Mouse (Mus musculus) urinary bladder, postnatal 10 days (tissue): ENCODE measurements around the gene Dab1.

ENCODE experiments used
- DNase-seq: peaks from one replicate; pipeline ENCODE4 v3.0.0; 2022; ENCODE audit warnings: low spot score

Dab1 gene

DNA sequence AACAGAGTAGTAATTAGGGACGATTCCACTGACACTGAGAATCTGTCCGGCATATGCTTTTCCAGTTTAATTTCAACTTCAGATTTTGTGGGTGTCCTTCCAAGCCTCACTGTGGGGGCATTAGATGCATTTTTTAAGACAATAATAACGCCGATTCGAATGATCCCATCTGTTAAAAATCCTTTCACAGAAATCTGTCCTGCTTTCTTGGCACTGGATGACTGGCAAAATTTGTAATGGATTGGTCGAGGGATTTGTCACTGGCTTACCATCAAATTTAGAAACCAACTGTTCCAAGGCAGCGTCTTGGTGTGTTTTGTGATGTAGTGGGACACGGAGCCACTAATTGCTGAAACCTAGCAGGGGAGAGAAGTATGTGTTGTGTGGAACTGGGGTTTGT, 638.6 kb downstream of the Dab1 start:
- DNase-seq, result no peak

DNA sequence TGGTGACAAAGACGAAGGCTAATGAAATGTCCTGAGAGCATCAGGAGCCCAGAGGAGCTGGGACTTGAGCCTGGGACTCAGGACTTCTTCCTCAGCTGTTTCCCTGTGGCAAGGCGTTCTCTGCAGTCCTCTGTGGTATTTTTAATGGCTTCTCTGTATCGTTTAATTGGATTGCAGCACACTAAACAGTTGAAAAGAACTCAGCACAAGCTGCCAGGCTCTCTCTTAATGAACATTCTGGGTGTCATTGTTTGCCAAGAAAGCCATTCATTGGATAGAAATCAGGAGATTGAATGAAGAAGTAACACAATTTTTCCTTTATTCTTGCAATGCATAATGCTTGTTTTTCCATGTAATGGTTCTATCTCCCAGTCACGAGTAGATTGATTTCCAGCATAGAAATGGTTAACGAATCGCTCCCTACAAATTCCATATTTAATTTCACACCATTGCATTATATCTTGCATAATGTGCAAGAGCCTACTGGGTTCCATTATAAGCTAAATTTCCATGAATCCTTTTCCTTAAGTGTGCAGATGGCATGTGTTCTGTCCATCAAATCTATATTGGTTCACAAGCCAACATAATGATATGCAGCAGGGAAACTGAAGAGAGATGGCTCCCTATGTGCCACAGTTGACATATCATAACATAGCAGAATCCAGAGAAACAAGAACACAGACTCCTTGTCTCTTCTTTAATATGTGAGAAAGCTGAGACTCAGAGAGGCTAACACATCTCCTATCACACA, 650.4 kb downstream of the Dab1 start:
- no peak for DNase-seq

- DNase-seq, result no peak
Observed at GRCm38 (mm10) chr4:104270173-104270557, 651.0 kb downstream of the Dab1 start.

DNA sequence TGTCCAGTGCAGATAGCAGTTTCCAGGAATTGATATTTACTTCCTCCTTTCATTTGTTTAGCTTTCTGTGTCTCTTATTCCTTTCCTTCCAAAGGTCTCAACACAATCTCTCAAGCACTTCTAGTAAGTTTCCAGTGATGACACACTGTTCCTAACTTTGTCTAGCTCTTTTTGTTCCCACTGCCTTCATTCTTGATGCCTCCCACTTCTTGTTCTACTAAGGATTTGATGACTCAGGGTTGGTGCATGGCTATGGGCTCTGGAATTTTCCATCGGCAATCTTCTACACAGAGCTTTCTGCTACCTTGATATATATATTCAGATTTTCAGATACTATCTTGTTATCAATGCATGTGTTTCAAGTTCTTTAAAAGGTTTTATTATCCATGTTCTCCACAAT, 656.1 kb downstream of the Dab1 start:
- DNase-seq, result no peak

DNA sequence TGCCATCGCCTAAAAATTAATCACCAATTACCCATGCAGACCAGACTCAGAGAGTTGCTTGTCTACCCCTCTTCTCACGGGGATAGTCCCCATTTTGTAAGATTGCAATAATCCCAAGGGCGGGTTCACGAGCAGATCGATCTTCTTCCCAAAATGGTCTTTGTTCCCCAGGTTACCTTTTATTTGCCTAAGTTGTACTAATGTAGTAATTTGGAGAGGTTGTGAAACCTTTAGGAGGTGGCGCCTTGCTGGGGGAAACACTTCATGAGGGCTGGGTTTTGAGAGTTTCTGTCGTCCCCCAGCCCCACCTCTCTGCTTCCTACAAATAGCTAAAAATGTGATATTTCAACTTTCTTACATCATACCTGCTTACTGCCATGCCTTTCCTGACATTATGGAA, 657.8 kb downstream of the Dab1 start:
- DNase-seq, result no peak

- DNase-seq, result no peak
Observed at GRCm38 (mm10) chr4:104281518-104281917, 662.4 kb downstream of the Dab1 start.

DNA sequence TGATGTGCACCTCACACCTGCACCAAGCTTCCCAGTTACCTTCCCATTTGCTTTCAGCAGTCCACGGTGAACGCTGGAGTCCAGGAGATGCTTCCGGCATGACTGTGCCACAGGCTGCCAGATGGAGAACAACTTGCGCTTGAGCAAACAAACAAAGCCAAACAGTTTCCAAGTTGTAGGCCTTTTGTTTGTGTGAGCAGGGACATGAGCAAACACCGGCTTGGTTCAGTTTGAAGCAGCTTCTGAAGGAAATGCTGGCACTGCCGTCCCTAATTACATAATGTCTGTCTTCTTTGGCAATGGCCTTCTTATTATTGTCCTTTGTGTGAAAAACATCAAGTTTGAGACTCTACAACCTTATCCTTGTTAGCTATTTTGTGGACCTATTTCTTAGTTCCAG, 664.7 kb downstream of the Dab1 start:
- no peak for DNase-seq

GRCm38 (mm10) chr4:104288401-104288800, 669.2 kb downstream of the Dab1 start:
- no peak for DNase-seq

DNA sequence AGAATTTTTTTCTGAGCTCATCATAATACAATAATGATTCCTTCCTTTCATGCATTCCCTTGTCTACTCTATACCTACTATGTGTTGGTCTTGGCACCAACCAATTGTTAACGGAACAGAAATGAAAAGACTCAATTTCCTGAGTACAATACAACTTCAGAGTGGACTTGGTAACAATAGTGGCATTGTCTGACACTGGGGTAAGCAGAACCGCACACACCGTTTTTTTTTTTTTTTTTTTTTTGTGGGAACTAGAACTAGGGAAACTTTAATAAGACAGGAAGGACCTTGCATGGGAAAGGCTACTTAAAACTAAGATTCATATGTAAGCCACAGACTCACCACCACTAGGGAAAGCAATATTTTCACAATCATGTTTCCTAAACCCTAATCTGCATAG, 682.6 kb downstream of the Dab1 start:
- no peak for DNase-seq

DNA sequence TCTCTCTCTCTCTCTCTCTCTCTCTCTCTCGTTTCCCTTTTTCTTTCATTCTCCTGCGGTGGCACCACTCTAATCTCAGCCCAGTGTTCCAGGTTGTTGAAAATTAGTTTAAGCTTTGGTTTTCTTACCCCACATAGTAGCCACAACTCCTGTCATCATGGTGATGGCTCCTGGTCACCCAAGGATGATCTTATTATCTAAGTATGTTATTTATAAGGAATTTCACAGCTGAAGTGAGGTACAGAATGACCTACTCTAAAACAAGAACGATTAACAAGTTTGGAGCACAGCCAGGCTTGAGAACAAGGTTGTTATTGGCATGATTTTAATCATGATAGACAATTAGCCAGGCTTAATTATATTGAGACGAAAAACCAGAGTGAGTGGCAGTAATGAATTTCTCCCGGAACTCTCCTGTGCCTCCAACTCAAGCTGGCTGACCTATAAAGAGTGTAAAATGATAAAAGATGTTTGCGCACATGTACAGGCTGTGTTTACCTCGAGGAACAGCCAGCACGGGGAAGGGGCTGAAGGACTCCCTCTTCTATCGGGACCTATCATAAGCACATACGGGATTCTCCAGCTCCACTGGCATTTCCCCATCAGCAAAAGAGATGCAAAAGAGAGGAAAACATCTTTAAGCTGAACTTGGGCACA, 684.0 kb downstream of the Dab1 start:
- no peak for DNase-seq

DNA sequence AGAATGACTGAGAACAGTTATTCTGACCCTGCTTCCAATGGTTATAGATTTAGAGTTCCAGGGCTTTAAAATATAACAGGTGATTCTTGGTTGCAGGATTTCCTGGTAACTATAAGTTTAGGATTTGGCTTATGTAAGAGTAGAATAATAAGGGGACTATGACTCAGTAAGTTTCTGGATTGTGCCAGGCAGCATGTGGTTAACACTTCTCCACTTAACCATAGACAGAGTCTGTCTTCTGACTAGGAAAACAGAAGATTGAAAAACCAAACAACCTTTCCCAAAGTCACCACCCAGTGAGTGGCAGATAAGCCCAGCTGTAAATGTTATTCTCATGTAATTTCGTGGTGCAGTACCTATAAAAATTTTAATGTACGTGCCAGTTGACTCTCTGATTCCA, 688.6 kb downstream of the Dab1 start:
- no peak for DNase-seq

DNA sequence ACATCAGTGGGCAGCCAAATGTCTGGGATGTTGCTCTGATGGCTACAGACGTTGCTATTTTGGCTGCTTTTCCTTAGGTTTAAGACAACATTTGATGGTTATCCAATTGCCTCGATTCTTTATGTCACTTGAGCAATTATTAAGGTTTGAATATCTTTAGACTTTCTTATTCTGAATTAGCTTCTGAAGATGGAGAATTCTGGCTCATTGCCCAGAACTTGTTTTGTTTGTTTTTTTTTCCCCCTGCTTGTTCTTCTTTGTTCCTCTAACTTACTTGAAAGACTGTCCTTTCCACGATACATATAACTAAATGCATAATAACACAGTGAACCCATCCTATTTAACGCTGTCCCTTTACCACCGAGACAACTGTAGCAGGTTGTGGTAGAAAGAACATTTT, 707.1 kb downstream of the Dab1 start:
- DNase-seq, result no peak

DNA sequence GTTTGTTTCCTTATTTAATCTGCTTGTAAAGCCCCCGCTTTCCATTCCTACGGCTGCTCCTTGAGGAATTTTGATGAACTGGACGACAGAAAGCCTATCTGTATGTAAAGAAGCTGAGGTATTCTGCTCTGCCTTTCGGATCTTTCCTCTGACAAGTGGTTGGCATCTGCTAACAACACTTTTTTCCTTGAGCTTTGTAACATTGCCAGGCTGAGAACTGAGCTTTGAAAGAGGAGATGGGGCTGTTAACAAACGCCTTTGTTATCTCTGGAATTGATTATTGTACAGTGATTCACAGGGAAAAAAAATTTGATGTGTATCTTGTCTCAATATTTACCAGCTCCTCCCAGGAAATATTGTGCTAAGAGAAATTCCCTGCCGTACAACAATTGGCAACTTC, 712.7 kb downstream of the Dab1 start:
- no peak for DNase-seq

DNA sequence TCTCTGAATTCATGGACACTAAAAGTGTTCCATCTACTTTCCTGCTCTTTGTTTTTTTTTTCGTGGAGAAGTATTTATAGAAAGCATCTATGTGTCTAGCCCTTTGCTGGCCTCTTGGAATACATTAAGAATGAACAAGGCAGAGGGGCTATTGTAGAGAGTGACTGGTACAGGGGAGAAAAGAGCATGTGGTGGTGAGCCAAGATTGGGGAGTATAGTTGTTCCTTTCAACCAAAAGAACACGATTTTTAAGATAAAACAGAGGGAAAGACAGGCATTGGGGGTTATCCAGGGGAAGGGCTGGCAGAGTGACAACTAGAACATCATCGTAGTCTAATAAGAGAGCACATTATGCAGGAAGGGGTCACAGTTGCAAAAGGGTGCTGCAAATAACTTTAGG, 713.2 kb downstream of the Dab1 start:
- no peak for DNase-seq

- DNase-seq, result no peak
Observed at GRCm38 (mm10) chr4:104337279-104337678, 718.1 kb downstream of the Dab1 start.

DNA sequence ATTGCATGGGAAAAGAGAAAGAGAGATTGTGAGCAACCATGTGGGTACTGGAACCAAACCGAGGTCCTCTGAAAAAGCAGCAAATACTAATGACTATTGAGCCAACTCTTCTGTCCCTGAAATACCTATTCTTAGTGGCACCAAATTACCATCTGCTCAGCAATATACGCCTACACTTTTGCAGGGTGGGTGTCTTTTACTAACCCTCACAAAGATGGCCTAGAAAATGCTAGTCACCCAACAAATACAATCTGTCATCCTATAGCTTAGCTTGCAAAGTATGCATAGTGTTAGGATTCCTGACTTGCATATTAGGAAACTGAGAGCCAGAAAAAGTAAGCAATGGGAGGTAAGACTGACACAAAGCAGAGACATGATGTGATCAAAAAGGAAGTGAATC, 719.2 kb downstream of the Dab1 start:
- no peak for DNase-seq

DNA sequence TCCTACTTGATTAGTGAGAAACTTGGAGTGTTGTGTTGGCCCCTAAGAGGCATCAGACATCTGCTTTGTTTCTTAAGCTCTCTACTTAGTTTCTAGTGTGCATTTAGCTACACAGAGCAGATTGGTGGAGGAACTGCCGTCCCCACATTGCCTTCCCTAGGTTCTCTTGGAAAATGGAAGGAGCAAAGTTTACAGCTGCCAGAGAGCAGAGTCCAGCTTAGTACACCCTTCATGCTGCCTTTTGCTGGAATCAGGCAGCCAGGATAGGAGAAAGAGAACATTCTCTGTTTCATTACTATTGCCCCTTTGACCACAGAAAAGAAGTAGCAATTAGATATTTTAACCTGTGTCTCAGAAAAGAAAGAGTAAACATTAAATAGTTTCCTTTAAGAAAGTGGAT, 742.2 kb downstream of the Dab1 start:
- no peak for DNase-seq

- DNase-seq, result no peak
Observed at GRCm38 (mm10) chr4:104366491-104366890, 747.3 kb downstream of the Dab1 start.

DNA sequence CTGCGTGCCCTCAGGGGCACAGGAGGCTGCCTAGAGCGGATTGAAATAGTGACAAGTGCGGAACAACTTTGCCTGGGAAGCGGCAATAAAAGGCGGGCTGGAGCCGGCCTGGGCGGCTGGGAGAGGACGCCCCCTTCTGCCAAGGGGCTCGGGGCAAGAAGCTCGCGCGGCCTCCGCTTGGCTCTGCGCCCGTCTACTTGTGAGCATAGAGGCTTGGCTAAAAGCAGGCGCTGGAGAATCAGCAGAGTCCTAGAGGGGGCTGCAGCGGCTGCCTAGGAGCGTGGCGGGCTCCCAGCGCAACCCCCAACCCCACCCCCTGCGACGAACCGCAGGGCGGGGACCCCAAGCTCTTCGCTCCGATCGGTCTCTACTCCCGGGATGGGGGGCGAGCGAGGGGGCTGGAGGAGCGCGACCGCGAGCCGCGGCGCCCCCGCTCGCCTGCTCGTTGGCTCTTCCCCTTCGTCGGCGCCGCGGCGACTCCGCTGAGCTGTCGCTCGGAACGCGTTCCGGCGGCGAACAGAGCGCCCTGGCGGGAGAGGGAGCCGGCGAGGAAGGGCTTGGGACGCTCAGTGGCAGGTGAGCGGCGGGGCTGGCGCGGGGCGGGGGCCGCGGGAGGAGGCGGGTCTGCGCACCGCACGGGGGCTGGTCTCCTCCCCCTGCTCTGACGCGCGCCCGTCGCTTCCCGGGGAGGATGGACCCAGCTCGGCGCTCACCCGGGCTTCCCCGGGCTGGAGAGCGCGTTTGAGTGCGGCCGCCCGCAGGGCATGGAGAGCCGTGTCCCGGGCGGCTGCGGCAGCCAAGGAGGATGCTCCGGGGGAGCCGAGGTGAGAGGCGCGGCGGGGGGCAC, 748.0 kb downstream of the Dab1 start:
- no peak for DNase-seq

GRCm38 (mm10) chr4:104367741-104368411, 748.7 kb downstream of the Dab1 start:
- DNase-seq, result no peak

- no peak for DNase-seq
Observed at GRCm38 (mm10) chr4:104368561-104369021, 749.4 kb downstream of the Dab1 start.

DNA sequence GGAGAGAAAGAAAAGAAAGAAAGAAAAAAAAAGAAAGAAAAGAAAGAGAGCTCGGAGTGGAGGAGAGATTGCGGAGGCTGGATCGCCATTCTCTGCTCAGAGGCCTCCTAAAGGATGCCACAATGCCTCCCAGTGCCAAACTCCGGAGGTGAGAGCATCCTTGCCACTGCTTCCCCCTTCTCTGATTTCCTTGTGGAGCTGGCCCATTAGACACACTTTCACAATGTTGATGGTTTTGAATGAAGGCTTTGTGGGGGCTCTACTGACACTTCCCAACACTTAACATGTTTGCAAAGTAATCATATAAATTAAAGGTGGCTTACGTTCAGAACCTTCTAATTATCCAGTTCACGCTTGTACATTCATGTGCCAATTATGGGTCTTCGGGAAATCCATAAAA, 749.9 kb downstream of the Dab1 start:
- DNase-seq, result no peak
